Mouse (Mus musculus) 3T3-L1 (cell line): ENCODE data around the gene Gm20388.

Experiments
- DNase-seq: peaks from one replicate; pipeline ENCODE4 v3.0.0-alpha.2; 2015; ENCODE audit warnings: low read depth, low spot score

Gene Gm20388

DNA sequence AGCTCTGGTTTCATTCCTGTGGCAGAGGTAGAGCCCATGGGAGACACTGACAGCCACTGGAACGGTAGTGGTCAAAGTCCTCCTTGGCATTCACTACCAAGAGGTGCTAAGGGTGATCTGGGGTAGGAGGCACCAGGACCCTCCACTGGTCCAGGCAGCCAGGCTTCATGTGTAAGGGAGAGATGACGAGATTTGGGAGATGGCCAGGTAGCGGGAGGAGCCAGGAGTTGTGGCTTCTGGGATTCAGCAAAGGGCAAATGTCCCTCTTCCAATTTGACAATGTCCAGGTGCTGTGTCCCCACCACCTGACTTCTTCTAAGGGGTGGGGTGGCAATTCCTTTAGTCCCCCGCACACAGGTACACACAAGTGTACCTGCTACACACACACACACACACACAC, 501.7 kb downstream of the Gm20388 start:
- DNase-seq = no peak

DNA sequence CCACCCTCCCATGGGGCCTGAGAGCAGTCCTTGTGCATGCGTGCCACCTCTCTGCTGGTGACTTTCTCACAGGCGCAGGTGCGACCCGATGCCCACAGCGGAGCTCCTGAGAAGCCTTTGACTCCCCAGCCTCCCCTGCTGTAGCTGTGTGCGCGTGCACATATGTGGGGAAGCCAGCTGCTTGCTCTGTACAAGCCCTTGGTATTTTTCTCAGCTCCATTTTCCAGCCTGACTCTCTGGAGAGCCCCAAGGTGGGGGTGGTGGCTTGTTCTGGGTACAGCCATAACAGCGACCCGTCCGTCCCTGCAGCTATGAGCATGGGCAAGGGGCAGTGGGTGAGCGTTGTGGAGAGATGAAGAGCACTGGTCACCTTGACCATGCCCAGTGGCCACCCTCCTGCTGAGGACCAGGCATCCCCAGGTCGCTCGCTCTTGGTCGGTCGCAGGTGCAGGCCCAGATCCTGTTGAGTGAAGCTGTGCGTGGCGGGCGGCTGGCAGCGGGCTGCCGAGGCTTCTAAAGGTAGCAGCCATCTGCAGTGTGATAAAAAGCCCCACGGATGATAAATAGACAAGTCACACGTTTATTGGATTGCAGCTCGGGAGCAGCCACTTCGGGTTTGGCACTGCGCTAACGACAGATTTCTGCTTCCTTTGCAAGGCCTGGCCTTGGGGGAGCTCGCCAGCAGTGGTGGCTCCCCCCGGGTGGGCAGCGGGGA, 502.4 kb downstream of the Gm20388 start:
- no peak for DNase-seq

DNA sequence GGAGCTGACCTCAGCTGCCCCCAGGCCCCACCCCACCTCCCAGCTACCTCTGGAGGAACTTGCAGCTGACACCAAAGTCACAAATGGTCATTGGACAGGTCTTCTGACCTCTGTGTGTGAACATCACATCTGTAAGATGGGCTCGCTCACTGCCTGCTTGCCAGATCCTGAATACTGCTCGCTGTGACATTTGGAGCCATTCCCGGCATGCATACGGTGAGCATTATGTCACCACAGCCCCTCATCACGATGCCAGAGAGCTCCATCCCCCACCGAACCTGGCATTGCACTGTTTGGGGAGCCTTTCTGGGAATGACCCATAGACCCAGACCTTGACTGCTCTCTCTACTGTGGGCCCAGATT, 503.0 kb downstream of the Gm20388 start:
- no peak for DNase-seq

DNA sequence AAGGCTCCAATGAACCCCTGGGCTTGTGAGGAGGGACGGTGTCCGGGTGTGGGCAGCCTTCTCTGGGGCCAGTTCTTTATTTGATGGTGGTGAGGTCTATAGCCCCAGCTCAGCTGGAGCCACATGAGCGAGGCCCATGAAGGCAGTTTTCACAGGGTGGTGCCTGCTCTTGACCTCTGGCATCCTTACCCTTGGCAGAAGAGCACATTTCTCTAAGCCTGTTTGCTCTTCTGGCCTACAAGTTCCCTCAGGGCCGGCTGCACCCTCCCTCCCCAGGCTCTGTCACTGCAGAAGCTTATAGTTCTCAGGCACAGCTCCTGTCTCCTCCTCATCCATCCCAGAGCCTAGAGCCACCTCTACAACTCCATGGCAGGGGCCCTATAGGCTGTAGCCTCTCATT, 503.6 kb downstream of the Gm20388 start:
- DNase-seq = no peak

DNA sequence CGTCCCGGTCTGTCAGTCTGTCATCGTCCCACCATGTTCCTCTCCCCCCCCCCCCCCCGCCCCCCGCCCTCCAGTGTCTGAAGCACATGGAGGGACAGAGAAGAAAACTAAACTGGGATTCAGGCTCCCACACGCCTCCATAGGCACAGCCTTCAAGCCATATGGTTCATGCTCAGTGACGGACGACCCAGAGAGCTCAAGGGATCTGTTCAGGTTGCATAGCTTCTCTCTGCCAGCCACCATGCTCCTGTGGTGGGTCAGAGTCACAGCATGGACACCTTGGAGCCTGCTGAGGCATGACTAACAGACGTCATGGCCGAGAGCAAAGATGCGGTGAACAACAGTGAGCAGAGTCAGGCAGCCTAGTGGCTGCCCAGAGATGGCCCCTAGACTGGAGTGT, 504.8 kb downstream of the Gm20388 start:
- DNase-seq = no peak

DNA sequence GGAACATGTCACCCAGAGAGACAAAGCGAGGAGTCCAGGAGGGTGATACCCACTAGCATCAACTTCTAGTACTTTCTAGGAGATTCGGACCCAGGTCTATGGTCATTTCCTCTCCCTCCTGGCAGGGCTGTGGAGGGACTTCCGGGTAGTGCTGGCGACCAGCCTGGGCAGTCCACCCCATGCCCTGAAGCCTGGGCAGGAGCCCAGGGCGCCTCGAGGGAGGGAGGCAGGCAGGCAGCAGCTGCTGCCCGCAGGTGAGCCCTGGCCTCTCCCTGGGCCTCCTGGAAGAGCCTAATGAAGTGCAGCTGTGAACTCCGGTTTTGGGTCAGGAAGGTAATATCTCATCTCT, 505.5 kb downstream of the Gm20388 start:
- no peak for DNase-seq

DNA sequence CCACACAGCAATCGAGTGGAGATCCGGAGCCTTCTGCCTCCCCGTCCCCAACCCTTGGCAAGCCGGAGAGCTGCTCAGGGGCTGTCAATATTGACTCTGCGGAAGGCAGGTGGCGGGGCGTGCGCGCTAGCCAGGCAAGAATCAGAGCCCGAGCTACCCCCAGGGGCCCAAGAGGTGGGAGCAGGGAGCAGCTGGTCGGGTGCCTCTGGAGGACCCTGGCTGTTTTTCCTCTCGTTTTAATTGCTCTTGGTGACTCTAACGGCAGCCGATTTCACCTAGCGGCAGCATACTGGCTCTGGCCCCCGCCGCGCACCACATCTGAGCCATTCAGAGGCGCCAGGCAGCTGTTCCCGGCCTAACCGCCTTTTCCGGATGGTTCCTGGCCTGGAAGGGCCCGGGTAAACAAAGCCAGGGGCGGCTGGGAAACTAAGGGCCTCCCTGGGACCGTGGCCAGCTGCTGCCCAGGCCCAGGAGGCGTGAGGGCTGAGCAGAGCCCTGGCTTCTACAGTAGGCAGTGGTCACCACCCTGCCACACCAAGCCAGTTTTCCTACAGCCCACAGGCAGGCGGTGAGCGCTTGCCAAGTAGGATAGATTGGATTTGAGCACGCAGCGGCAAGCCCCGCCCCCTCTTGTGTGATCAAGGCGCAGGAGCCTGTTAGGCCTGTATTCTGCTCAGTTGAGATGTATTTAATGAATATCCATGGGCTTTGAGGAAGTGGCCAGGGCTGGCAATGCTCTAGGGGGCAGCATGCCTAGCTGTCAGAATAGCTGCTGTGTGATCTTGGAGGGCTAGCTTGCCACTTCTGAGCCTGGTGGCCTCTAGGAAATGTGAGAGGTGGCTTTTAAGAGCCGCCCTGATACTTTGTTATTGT, 506.1 kb downstream of the Gm20388 start:
- DNase-seq = no peak

DNA sequence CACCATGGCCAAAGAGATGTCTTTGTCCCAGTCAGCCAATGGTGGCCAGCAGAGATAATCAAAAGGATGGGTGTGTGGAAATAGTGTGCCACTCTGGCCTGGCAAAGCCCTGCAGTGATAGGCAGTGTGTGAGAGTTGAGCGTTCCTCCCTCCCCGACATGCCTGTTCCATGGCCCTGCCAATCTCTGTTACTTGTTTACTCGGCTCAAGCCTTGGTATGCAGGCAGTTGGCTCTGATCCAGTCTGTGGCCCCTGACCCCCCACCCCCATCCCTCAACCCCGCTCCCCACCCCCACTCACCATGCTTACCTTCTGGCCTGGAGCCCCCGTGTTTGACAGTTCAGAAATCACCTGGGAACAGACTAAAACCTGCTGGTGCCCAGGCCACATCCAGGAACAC, 507.5 kb downstream of the Gm20388 start:
- no peak for DNase-seq

DNA sequence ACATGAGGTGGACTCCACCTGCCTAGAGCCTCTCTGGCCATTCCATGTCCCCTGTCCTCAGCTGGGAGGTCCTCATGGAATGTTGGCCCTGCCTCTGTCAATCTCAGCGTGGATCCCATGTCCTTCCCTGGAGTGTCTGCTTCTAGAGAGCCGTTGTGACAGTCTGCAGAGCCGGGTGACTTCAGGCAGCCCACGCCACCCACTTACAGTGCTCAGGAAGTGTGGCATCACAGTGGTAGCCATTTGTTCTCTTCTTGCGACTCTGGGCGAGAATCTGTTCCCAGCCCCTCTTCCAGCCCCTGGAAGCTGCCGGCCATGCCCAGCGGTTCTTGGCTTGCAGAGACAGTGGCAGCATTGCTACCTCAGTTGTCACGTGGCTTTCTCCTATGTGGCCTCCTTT, 509.0 kb downstream of the Gm20388 start:
- DNase-seq = no peak

DNA sequence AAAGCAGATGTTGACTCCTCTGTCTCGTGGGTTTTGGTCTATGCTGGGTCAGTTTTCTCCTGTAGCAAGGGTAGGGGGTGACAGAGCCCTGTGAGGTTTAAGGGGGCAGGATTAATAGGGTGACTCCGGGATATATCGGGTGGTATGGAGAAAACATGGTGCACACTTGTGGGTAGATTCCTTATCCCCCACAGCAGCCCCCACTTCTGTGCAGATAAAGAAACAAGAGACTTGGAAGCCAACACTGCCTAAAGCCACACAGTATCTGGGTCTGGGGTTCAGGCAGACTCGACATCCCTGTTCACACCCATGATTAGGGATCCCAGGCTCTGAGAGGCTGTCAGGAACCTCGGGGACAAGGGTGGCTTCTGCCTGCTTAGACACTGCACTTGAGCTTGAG, 509.6 kb downstream of the Gm20388 start:
- no peak for DNase-seq

DNA sequence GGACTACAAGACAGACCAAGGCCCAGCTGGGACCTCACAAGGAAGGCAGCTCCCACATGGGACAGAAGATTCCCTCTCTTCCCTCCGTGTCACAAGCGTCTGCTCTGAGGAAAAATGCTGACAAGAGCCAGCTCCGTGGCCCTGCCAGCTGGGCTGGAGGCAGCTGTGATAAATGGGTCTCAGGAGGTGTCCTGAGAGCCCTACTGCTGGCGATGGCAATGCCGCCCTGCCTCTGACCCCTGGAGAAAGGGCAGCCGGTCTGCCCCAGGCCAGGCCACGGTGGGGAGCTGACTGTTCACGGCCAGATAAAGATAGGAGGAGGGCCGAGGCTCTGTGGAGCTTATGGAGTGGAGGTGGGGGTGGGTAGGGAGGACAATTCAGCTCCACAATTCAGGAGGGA, 511.0 kb downstream of the Gm20388 start:
- no peak for DNase-seq

DNA sequence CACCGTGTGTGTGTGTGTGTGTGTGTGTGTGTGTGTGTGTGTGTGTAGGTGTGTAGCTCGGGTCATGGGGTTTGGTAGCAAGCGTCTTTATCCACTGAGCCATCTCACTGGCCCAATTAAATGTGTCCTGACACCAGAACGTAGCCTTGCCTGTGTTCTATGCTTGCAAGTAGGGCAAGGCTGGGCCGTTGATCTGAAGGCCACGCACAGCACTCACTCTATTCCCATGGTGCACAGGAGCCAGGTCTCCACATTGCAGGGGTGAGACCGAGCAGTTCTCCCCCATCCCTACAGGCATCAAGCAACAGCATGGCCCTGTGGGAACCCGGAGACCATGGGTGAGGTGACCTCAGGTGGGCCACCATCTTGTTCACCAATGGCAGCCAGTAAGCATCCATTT, 511.6 kb downstream of the Gm20388 start:
- no peak for DNase-seq

DNA sequence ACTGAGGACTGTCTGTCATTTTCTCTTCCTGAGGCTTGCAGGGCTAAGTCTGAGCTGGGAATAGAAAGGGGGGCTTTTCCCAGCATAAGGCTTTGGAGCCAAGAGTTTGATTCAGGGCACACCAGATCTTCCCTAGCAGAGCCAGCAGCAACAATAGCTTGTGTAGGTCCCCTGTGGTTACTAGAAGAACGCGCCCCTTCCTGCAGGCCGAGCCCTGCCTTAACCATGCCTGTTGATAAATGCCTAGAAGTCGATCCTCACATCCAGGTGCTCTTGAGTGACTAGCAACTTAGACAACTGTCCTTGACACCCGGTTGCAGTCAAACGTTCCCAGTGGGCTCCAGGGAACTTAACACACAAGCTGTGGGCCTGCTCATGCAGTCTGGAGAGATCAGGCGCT, 512.9 kb downstream of the Gm20388 start:
- DNase-seq = no peak

DNA sequence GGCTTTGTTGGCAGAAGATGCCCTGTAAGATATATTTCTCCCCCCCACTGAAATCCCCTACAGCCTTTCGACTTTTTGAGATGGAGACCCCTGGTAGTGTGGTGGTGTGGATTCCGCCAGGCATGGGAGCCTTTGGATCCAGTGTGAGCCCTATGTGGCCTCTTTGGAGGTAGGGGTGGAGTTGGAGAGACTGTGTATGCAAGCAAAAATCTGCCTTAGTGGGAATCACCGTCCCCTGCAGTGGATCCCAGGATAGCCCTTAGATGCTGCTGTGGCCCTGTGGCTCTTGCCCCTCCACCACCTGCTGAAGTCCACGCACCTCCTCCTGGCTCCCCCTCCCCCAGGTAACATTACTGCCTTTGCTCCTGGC, 514.2 kb downstream of the Gm20388 start:
- DNase-seq = no peak

DNA sequence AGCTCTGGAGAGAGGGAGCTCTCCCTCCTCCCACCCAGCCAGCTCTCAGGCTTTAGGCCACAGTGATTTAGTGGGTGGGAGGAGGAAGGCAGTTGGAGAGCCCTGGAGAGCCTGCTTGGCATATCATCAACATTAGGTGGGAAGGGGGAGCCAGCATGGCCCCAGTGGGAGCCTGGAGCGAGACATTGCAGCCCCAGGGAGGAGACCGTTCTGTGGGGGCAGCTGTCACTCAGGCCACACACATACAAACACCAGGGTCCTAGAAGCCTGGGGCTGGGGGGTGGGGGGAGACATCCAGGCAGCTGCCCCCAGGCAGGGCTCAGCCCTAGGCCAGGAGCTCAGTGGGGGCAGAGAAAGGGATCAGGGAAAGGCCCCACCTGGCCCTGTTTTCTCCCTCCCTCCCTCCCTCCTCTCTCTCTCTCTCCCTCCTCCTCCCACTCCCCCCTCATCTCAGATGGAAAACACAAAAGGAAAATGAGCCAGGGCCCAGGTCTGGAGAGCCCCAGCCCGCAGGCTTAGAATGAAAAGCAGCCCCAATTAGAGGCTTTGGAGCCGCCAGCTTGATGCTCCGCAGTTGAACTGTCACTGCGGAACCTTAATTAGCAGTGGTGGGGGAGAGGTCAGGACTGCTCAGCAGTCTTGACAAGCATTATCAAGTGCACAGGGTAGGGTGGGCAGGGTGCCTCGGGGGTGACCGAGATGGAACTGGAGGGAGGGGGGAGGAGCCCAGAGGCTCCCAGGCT, 514.7 kb downstream of the Gm20388 start:
- DNase-seq = no peak

DNA sequence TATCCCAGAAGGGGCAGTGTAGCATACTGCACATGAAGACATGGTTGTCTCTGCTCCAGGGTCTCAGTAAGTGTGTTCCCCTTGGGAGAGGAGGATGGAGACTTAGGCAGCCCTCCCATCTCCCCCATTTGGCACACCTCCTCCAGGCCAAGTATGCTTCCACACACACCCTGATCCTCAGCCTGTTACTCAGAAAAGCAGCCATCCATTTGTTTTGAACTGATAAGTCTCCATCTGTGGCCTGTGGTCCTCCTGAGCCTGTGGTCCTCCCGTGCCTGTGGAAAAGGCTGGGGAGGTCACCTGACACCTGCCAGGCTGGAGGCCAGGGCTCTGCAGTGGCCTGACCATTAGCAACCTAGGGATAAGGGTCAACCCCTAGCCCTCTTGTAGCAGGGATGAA, 515.5 kb downstream of the Gm20388 start:
- no peak for DNase-seq

DNA sequence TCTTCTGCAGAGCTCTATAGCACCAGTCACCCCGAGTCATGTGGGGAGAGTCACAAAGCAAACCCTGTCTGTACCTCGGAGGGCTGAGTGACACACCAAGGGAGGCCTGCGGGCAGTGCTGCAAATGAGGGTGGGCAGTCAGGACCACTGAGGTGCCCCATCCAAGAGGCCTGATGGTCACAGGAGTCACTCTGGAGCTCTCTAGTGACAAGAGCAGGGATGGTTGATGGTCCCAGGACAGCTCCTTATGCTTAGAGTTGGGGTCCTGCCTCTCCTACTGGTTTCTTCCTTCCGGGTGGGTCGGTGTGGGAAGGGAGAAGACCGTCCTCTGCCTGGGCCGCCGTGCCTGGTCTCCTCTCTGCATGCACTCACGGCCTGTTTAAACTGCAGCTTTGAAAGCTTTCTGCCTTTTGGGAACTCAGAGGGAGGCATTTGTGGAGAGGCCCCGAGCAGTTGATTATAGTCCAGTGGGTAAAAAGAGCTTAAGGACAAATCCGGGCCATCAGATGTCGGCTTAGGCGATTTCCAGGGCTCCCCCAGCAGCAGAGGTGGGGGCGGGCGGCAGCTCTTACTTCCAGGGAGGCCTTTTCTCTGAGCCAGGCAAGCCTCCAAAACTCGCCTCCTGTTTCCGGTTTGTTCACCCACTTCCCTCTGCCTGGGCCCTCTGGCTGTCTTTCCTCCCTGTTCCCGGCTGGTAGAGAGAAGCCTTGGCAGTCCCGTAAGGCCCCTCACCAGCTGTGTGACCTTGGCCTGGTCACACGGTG, 516.2 kb downstream of the Gm20388 start:
- no peak for DNase-seq

DNA sequence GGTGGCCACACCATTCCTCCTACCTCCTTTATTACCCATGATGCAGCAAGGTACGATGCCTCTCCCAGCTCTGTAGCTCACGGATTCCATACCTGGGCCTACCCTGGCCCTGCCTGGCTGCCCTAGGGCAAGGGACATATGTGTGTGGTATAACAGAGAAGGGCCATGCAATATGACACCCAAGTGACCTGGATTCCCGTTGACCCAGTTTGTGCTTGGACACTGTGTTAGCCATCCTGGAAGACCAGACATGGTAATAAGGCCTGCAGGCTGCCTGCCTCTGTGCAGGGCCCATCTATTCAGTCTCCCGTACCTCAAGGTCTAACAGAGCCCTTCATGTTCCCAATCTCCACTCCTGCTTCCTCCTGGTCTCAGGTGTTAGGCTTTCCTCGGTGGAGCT, 517.9 kb downstream of the Gm20388 start:
- no peak for DNase-seq

DNA sequence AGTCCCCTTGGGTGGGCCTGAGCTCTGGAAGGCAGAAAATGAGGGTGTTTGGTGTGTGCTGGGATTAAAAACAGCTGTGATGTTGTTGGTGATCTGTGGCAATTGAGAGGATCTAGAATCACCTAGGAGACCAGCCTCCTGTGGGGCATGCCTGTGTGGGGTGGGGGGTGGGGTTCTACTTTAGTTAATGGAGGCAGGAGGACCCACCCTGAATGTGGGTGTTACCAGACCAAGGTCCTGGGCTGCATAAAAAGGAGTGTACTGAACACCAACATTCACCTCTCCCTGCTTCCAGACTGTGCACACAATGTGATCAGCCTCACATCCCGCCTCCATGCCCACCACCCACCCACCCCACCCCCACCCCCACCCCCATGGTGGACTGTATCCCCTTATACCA, 518.5 kb downstream of the Gm20388 start:
- no peak for DNase-seq

DNA sequence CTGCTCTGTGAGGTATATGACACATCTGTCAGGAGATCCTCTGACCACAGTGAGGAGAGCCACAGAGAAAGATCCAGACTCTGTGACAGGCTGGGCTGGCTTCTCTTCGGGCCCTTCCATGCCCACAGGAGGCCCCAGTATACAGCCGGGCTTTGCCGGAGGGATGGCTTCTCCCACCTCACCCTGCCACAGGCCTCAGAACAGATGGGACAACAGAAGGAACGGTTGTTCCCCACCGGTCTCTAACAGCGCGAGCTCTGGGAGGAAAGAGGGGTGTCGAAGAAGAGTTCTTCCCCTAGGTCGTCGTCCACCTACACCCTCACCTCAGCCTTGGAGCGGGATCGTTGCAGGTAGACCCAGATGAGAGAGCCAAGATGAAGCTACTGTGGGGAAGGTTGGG, 520.4 kb downstream of the Gm20388 start:
- DNase-seq = no peak

DNA sequence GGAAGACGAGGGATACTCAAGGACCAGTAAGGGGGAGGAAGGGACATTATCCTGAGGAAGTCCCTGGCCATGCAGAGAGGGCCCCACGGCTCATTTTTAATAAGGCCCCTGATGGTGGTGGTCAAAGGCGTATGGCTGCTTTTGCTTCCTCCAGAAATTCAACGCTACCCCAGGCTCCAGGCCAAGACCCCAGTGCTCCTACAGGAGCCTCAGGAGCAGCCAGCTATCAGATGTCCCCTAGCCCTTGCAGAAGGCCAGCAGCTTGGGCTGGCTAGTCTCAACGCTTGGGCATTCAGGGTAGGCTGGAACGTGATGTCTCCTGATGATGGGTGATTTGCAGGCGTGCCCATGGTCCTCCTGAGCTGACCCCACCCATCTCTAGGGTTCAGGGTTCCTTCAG, 521.8 kb downstream of the Gm20388 start:
- DNase-seq = no peak

DNA sequence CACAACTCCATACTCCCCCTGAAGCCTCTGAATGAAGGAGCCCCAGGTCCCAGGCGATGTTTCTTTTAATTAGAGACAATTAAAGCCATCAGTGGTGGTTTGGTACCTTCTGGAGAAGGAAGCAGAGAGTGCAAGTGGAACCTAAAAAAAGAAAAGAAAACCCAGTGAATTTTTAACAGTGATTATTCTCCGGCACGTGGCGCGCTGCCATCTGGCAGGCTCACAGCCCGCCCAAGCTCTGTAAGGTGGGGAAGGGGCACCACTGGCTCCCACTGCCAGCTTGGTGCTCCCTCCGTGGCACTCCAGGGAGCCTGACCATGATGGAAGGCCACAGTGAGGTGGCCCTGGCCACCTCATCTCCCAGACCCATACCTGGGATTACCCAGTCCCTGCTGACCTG, 522.5 kb downstream of the Gm20388 start:
- no peak for DNase-seq
